Comparison of ENCODE assay signal across 8 mouse cellular contexts in the genomic region with DNA sequence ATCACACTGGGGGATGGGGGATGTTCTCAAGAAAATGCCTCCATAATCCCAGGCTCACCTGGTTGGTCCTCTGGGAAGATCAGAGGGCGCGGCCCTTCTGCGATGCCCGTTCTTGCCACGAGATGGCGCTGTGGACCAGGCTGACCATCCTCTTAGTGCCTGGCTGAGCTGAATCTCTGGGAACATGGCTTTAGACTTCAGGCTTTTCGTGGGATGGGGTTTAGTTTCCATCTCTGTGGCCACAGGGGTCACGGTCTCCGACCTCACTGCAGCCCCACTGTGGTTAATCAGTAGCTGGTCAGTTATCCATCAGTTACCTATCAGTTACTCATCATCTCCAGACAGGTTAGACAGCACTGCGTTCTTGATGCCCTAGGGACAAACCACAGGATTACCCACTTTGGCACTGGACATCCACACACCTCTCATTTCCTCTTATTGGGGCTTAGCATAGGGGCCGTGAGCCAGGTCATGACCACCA.
DNase-seq lines count a peak whose midpoint lies in the region; ATAC-seq and TF ChIP-seq lines count a peak whose summit lies in the region.

No protein-coding gene starts in this region.

- TF ChIP-seq CTCF in left cerebral cortex, adult 2 months (IDR thresholded peaks at IDR 0.05) = peak; percentile 97

- H3K27ac ChIP-seq in hindbrain, embryonic 16.5 days (ENCODE audit: low read depth, low read length) = no peak overlapping the region
- no peak overlapping the region for H3K27ac ChIP-seq in left cerebral cortex, adult 2 months

- no peaks in the 10 kb centered on the region for H3K27me3 ChIP-seq in hindbrain, embryonic 16.5 days (replicated peaks; ENCODE audit: control insufficient read depth, insufficient read depth, low read length)

- DNase-seq in ZHBTc4 (ENCODE audit: low read depth, low spot score) = peak; percentile 82
- DNase-seq in cerebellum, postnatal 14 days = peak; percentile 93 to 94
- peak; percentile 63 to 80 for DNase-seq in frontal cortex, postnatal 14 days (ENCODE audit: low spot score in 2 of 2)
- DNase-seq in left cerebral cortex, adult 2 months (ENCODE audit: extremely low spot score in 1 of 2, low spot score in 2 of 2) = peak; percentile 74 to 85
- peak; percentile 77 to 86 for DNase-seq in lung, postnatal 4 days
- DNase-seq in right cerebral cortex, postnatal 10 days (ENCODE audit: low spot score in 2 of 2) = peak; percentile 82 to 86
- peak; percentile 60 to 85 for DNase-seq in urinary bladder, postnatal 4 days (ENCODE audit: low spot score in 2 of 2)

- 9% methylated on average over 11 of the region's 11 CpGs for WGBS in hindbrain, embryonic 16.5 days

- peak; percentile 60; the same call in 1 of the 2 replicates for ATAC-seq in hindbrain, embryonic 16.5 days

- H3K36me3 ChIP-seq in hindbrain, embryonic 16.5 days (ENCODE audit: control insufficient read depth, insufficient read depth, low read length) = no peaks in the 10 kb centered on the region

- no peak overlapping the region for H3K9ac ChIP-seq in hindbrain, embryonic 16.5 days (ENCODE audit: low read depth, low read length)

- no peak overlapping the region for H3K4me3 ChIP-seq in hindbrain, embryonic 16.5 days (ENCODE audit: low read length)
- H3K4me3 ChIP-seq in left cerebral cortex, adult 2 months = no peak overlapping the region

- H3K9me3 ChIP-seq in hindbrain, embryonic 16.5 days (ENCODE audit: control insufficient read depth, low read length) = no peaks in the 10 kb centered on the region

- H3K4me1 ChIP-seq in hindbrain, embryonic 16.5 days (ENCODE audit: control insufficient read depth, insufficient read depth, low read depth, low read length) = peaks cover 3% of the 10 kb centered on the region

- intact Hi-C loops in left cerebral cortex, adult 2 months (cut with DNase I) = loop anchor here (1.0 to 10.0 kb wide), 3 partner anchors 511 to 728 kb away; no protein-coding TSS in a partner anchor

- no peak overlapping the region for H3K4me2 ChIP-seq in hindbrain, embryonic 16.5 days (ENCODE audit: low read length)
